Mouse (Mus musculus) embryonic fibroblast, embryonic 13.5 days (primary cell): ENCODE measurements around the gene Sfn. TPM values are rescaled to one million over a fixed set of nuclear protein-coding genes. Genes with fewer than 3 reads are reported as not detected.
A peak's percentile ranks its signal among the peaks of the same experiment; 100 is the strongest.

Source experiments
- H3K27ac ChIP-seq: 2 replicates; pipeline ENCODE4 v1.5.1; 2012; ENCODE audit warnings: low read length, control low read depth, inconsistent platforms; ENCODE audit not compliant: insufficient read depth
- H3K4me1 ChIP-seq: 2 replicates; pipeline ENCODE4 v1.6.1; 2011; ENCODE audit warnings: low read length; ENCODE audit not compliant: control insufficient read depth, insufficient read depth
- H3K4me3 ChIP-seq: 2 replicates; pipeline ENCODE4 v1.5.1; 2011; ENCODE audit warnings: mild to moderate bottlenecking, control low read depth, low read length; ENCODE audit not compliant: insufficient read depth
- CTCF ChIP-seq: IDR thresholded peaks from 2 replicates; pipeline ENCODE4 v1.5.1; 2011; ENCODE audit warnings: mild to moderate bottlenecking, control low read depth, low read length, moderate library complexity, borderline replicate concordance; ENCODE audit not compliant: insufficient read depth
- POLR2A ChIP-seq: IDR thresholded peaks from 2 replicates; pipeline ENCODE4 v1.6.1; 2011; ENCODE audit warnings: low read depth, mild to moderate bottlenecking, control low read depth, low read length, moderate library complexity
- polyA plus RNA-seq: library from polyadenylated mRNA; stranded (reverse); fragments of >200 nt; gene quantifications from 2 replicates; pipeline ENCODE4 v1.2.4, GENCODE M21; 2011; ENCODE audit warnings: low read depth; ENCODE audit not compliant: missing spikeins, insufficient read length

Sfn gene
- polyA plus RNA-seq, 1 experiment, result 8.4 TPM

DNA sequence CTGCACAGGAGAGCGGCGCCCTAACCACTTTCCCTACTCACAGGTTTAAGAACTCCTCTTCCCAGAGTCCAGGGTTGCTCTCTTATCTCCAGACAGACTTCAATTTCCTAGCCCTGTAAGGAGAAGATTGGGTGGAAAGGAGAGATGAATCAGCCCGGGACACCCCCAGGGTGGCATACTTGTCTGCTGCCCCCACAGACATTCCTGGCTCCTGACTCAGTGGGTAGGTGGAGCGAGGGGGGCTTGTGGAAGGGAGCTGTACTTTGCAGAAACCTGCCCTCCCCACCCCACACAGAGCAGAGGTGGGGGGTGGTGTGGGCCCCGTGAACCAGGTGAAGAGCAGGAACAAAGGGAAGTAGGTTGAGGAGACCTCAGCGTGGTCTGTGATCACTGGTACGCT, 6.4 kb downstream of the Sfn start:
- TF ChIP-seq POLR2A (no peak), CTCF (no peak)
- H3K4me3 ChIP-seq, result no peak overlapping the region
- peaks cover 9% of the 10 kb centered on the region for H3K4me1 ChIP-seq
- H3K27ac ChIP-seq, result peak overlapping the region; percentile 86

DNA sequence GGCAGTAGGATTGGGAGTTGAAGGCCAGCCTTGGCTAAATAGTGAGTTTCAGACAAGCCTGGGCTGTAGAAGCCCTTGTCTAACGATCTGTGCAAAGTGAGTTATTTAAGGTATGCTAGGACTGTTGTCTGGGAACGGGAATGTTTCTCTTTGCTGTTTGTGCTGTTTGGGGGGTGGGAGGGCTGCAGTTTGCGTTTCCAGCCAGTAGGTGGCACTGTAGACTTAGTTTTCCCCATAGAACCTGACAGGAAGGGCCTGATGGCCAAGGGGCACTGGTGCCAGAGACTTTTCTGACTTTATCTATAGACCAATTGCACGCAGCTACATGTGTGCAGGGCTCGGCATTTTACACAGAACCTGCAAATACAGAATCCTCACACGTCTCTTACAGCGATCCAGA, 9.4 kb downstream of the Sfn start:
- Histone ChIP-seq H3K4me3 (no peak overlapping the region), H3K4me1 (peaks cover 2% of the 10 kb centered on the region; the same call in 1 of the 2 replicates), H3K27ac (no peak overlapping the region)
- TF ChIP-seq CTCF, result peak; percentile 89
- no peak for TF ChIP-seq POLR2A

DNA sequence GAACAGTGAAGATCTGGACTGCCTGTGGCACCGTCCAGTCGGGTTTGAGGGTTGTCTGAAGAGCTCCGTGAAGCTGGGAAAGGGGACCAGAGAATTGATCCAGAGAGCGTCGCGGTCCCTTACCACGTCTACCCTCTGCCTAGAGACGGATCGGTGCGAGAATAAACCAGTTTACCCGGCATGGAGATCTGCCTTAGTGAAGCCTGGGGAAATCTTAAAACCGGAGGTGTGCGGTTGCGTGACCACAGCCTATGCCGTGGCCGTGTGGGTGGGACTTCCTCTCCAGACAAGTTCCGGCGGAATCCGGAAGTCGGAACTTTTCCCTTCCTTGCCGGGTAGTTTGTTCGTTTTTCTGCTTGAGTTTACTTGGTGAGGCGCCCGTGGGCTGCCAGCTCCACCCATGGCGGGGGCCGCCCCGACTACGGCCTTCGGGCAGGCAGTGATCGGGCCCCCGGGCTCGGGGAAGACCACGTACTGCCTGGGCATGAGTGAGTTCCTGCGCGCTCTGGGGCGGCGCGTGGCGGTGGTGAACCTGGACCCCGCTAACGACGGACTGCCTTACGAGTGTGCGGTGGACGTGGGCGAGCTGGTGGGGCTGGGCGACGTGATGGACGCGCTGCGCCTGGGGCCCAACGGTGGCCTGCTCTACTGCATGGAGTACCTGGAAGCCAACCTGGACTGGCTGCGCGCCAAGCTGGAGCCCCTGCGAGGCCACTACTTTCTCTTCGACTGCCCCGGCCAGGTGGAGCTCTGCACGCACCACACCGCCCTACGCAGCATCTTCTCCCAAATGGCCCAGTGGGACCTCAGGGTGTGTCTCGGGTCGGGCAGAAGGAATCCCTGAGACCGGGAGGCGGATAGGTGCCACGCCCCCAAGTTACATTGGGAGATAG, 17.7 kb downstream of the Sfn start, which contains the start of gene Gpn2:
Gpn2 (plus strand) TSS at position 304 of the 893 bp plus-strand sequence.
- TF ChIP-seq POLR2A (peak; percentile 92), CTCF (no peak)
- peak within 1 kb of the TSS; percentile 63 for H3K4me3 ChIP-seq
- peak within 1 kb of the TSS; percentile 62 for H3K27ac ChIP-seq
- H3K4me1 ChIP-seq, result no peaks in the 10 kb centered on the region; the same call in 1 of the 2 replicates

GRCm38 (mm10) chr4:133583690-133584058, 18.3 kb downstream of the Sfn start:
- Histone ChIP-seq H3K4me3 (peak overlapping the region; percentile 63), H3K4me1 (no peaks in the 10 kb centered on the region; the same call in 1 of the 2 replicates), H3K27ac (peak overlapping the region; percentile 62)
- TF ChIP-seq CTCF (no peak), POLR2A (no peak)

- Histone ChIP-seq H3K4me3 (no peak overlapping the region), H3K4me1 (no peaks in the 10 kb centered on the region), H3K27ac (no peak overlapping the region)
- TF ChIP-seq CTCF (no peak), POLR2A (no peak)
These were observed 24.0 kb downstream of the Sfn start for GRCm38 (mm10) chr4:133577983-133578382.

DNA sequence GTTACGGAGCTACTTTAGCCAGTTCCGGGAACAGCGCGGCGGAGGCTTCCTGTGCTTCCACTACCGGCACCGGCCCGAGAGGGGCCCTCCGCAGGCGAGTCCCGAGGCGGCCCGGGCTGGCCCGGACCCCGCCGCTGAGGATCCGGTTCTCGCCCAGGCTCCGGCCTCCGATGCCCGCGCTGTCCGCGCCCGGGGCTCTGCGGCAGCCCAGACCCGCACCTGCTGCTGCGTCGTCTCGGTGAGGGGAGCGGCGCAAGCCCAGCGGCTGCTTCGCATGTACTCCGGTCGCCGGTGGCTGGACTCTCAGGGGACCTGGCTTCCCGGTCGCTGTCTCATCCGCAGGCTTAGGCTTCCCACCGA, 27.1 kb downstream of the Sfn start:
- no peak for TF ChIP-seq POLR2A
- TF ChIP-seq CTCF, result no peak
- H3K27ac ChIP-seq, result no peak overlapping the region

DNA sequence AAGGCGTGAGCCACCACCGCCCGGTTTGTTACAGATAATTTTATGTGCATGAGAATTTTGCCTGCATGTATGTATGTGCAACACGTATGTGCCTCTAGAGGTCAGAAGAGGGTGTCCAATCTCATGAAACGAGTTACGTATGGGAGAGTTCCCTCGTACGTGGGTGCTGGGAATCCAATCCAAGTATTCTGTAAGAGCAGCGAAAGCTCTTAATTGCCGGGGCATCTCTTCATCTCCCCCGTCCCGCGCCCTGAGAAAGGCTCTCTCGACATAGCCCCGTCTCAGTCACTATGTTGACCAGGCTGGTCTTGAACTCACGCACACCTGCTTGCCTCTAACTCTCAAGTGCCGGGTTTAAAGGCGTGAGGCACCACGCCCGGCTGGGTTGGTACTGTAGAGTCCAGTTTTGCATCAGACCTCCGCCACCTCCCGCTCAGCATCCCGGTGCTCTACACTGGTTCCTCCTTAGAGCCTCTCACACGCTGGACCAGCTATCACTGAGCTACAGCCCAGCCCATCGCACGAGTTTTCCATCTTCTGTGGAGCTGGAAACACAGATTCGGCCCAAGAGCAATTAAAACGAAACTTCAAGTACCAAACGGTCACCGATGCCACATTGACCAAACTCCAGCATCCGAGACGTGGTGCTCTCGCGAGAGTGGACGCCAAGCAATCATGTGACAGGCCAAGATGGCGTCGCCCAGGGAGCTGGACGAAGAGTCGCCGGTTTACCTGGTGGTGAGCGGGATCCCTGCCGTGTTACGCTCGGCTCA, 27.7 kb downstream of the Sfn start, which contains the start of gene Gpatch3:
Gpatch3 (plus strand) TSS at position 676 of the 773 bp plus-strand sequence.
- TF ChIP-seq CTCF (no peak), POLR2A (peak; percentile 96)
- peak within 1 kb of the TSS; percentile 69 for H3K27ac ChIP-seq
- H3K4me1 ChIP-seq, result 0 out of 2 replicates have a peak, but pooled peaks cover 3% of the 10 kb centered on the region
- H3K4me3 ChIP-seq, result peak within 1 kb of the TSS; percentile 54

More for the DNA sequence above, 27.1 kb downstream of the Sfn start:
- H3K4me1 ChIP-seq, result 0 out of 2 replicates have a peak, but pooled peaks cover 3% of the 10 kb centered on the region
- peak overlapping the region; percentile 54 for H3K4me3 ChIP-seq

GRCm38 (mm10) chr4:133570066-133570466, 31.9 kb downstream of the Sfn start:
- H3K27ac ChIP-seq, result no peak overlapping the region; the same call in 1 of the 2 replicates
- no peak overlapping the region for H3K4me3 ChIP-seq
- TF ChIP-seq CTCF (no peak), POLR2A (no peak)
- 0 out of 2 replicates have a peak, but pooled peaks cover 3% of the 10 kb centered on the region for H3K4me1 ChIP-seq

DNA sequence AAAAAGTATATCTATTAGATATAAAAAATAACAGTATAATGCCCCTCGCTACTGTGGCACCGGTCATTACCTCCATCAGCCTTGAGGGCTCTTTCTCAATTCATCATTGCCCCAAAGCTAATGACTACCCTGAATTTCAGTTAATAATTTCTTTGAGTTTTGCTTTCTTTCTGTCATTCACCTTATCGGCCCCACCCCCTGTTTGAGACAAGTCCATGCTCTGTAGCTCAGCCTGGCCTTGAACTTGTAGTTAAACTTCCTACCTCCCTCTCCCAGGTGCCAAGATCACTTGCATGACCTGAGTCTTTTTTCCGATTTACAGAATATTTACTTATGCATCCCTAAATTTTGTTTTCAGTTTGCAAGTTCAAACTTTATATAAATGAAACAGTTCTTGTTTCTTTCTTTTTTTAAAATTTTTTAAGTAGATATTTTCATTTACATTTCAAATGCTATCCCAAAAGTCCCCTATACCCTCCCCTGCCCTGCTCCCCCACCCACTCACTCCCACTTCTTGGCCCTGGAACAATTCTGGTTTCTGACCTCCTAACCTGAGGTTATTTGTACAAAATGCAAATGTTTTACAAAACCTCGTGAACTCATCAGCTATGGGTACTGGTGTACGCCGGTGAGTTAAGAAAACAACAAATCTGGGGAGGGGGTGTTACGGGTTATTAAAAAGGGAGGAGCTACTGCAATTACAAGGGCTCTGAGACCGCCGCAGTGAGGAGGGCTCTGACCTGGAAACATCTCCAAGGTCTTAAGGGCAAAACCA, 32.5 kb downstream of the Sfn start:
- Histone ChIP-seq H3K4me1 (0 out of 2 replicates have a peak, but pooled peaks cover 3% of the 10 kb centered on the region), H3K4me3 (no peak overlapping the region), H3K27ac (no peak overlapping the region; the same call in 1 of the 2 replicates)
- TF ChIP-seq POLR2A, result no peak
- no peak for TF ChIP-seq CTCF
